Mouse (Mus musculus) liver, embryonic 15.5 days (tissue): ENCODE results near the gene H2bfm. TPM values are rescaled to one million over a fixed set of nuclear protein-coding genes. Genes with fewer than 3 reads are reported as not detected.
"Not testable (repeated sequence)": the region's sequence is repeated elsewhere in the genome, so short reads cannot be mapped to it uniquely, and the experiment has no call there.

ENCODE experiments used
- ATAC-seq: fragments of 200-750 bp; cut with Nextera tagmentation; 2 replicates; pipeline ENCODE4 v1.8.0; 2017; ENCODE audit warnings: moderate number of reproducible peaks, mild to moderate bottlenecking, moderate library complexity; ENCODE audit not compliant: insufficient read depth
- H3K27ac ChIP-seq: fragments of 300-500 bp; sonication (generic); replicated peaks from 2 replicates; pipeline ENCODE4 v1.5.1; 2015; ENCODE audit warnings: mild to moderate bottlenecking, inconsistent platforms
- H3K27me3 ChIP-seq: fragments of 300-500 bp; sonication (generic); 2 replicates; pipeline ENCODE4 v1.6.1; 2015; ENCODE audit warnings: mild to moderate bottlenecking, inconsistent platforms
- H3K36me3 ChIP-seq: fragments of 300-500 bp; sonication (generic); replicated peaks from 2 replicates; pipeline ENCODE4 v1.6.1; 2015; ENCODE audit warnings: moderate library complexity, mild to moderate bottlenecking, inconsistent platforms
- H3K4me1 ChIP-seq: fragments of 300-500 bp; sonication (generic); replicated peaks from 2 replicates; pipeline ENCODE4 v1.6.1; 2015; ENCODE audit warnings: inconsistent platforms
- H3K4me2 ChIP-seq: fragments of 300-500 bp; sonication (generic); 2 replicates; pipeline ENCODE4 v1.6.1; 2015; ENCODE audit warnings: moderate library complexity, mild to moderate bottlenecking, inconsistent platforms
- H3K4me3 ChIP-seq: fragments of 300-500 bp; sonication (generic); replicated peaks from 2 replicates; pipeline ENCODE4 v1.5.1; 2015; ENCODE audit warnings: mild to moderate bottlenecking, inconsistent platforms
- H3K9ac ChIP-seq: fragments of 300-500 bp; sonication (generic); 2 replicates; pipeline ENCODE4 v1.6.1; 2015; ENCODE audit warnings: moderate library complexity, mild to moderate bottlenecking, inconsistent platforms
- H3K9me3 ChIP-seq: fragments of 300-500 bp; sonication (generic); replicated peaks from 2 replicates; pipeline ENCODE4 v1.6.1; 2016; ENCODE audit warnings: inconsistent platforms
- WGBS: fragments of 180-500 bp; shearing (Covaris S2); methylation state at CpG from one replicate; pipeline ENCODE4 v1.1.7; 2015; ENCODE audit warnings: mixed read lengths; ENCODE audit not compliant: insufficient replicate concordance; 5-methylcytosine and 5-hydroxymethylcytosine counted together
- polyA plus RNA-seq: library from polyadenylated mRNA; unstranded; fragments of >200 nt; fragmentation: Nextera tagmentation; extraction: Ambion mirVana; gene quantifications from 2 replicates; pipeline ENCODE4 v1.2.1, GENCODE M21; 2015

Gene H2bfm
- not detected in 2 replicates for polyA plus RNA-seq

GRCm38 (mm10) chrX:136927031-136927430, at the start of gene H2bfm:
Gene H2bfm (plus strand): TSS chrX:136927325.
- no peaks in the 10 kb centered on the region for H3K36me3 ChIP-seq
- H3K9me3 ChIP-seq, result no peaks in the 10 kb centered on the region
- H3K27me3 ChIP-seq, result no peaks in the 10 kb centered on the region
- no peak for ATAC-seq
- H3K4me2 ChIP-seq, result no peak within 1 kb of the TSS
- H3K27ac ChIP-seq, result no peak within 1 kb of the TSS
- no peaks in the 10 kb centered on the region for H3K4me1 ChIP-seq
- WGBS, result 79% methylated on average over 14 of the region's 14 CpGs
- no peak within 1 kb of the TSS for H3K4me3 ChIP-seq
- no peak within 1 kb of the TSS for H3K9ac ChIP-seq

- no peak overlapping the region for H3K9ac ChIP-seq
- no peak for ATAC-seq
- no peaks in the 10 kb centered on the region for H3K36me3 ChIP-seq
- H3K27ac ChIP-seq, result no peak overlapping the region
- H3K27me3 ChIP-seq, result no peaks in the 10 kb centered on the region
- 45% methylated on average over 2 of the region's 2 CpGs for WGBS
- no peak overlapping the region for H3K4me2 ChIP-seq
- H3K4me1 ChIP-seq, result no peaks in the 10 kb centered on the region
- no peaks in the 10 kb centered on the region for H3K9me3 ChIP-seq
- H3K4me3 ChIP-seq, result no peak overlapping the region
Measured at GRCm38 (mm10) chrX:136895757-136896156, 31.4 kb upstream of the H2bfm start.

GRCm38 (mm10) chrX:136904369-136904768, 22.8 kb upstream of the H2bfm start:
- Histone ChIP-seq H3K4me3 (no peak overlapping the region), H3K27me3 (no peaks in the 10 kb centered on the region), H3K9me3 (no peaks in the 10 kb centered on the region), H3K4me1 (no peaks in the 10 kb centered on the region), H3K36me3 (no peaks in the 10 kb centered on the region), H3K4me2 (no peak overlapping the region), H3K27ac (no peak overlapping the region), H3K9ac (no peak overlapping the region)
- no peak for ATAC-seq
- 38% methylated on average over 4 of the region's 4 CpGs for WGBS

GRCm38 (mm10) chrX:136925863-136926262, 1.3 kb upstream of the H2bfm start:
- Histone ChIP-seq H3K4me3 (no peak overlapping the region), H3K9me3 (no peaks in the 10 kb centered on the region), H3K27ac (no peak overlapping the region), H3K36me3 (no peaks in the 10 kb centered on the region), H3K9ac (no peak overlapping the region), H3K4me2 (no peak overlapping the region), H3K27me3 (no peaks in the 10 kb centered on the region), H3K4me1 (no peaks in the 10 kb centered on the region)
- ATAC-seq, result no peak

- no peaks in the 10 kb centered on the region for H3K27me3 ChIP-seq
- H3K4me2 ChIP-seq, result no peak overlapping the region
- ATAC-seq, result no peak
- H3K9me3 ChIP-seq, result no peaks in the 10 kb centered on the region
- no peak overlapping the region for H3K9ac ChIP-seq
- H3K4me1 ChIP-seq, result no peaks in the 10 kb centered on the region
- H3K27ac ChIP-seq, result no peak overlapping the region
- 13% methylated on average over 3 of the region's 3 CpGs for WGBS
- no peak overlapping the region for H3K4me3 ChIP-seq
- no peaks in the 10 kb centered on the region for H3K36me3 ChIP-seq
Measured at GRCm38 (mm10) chrX:136937985-136938384, 10.9 kb downstream of the H2bfm start.

- H3K27me3 ChIP-seq, H3K4me1 ChIP-seq, H3K9me3 ChIP-seq, H3K36me3 ChIP-seq, H3K4me2 ChIP-seq, H3K27ac ChIP-seq, H3K9ac ChIP-seq, H3K4me3 ChIP-seq: not testable (repeated sequence)
- WGBS, result 21% methylated on average over 13 of the region's 13 CpGs
- ATAC-seq, result peak; percentile 58
Measured at GRCm38 (mm10) chrX:136957583-136958279, 30.6 kb downstream of the H2bfm start.

- not testable (repeated sequence) for H3K27me3 ChIP-seq, H3K36me3 ChIP-seq, H3K9me3 ChIP-seq, ATAC-seq, H3K4me3 ChIP-seq, H3K9ac ChIP-seq, H3K4me2 ChIP-seq, H3K4me1 ChIP-seq, H3K27ac ChIP-seq
- WGBS, result 52% methylated on average over 5 of the region's 5 CpGs
Measured at GRCm38 (mm10) chrX:136958300-136958699, 31.2 kb downstream of the H2bfm start.

- Histone ChIP-seq H3K9ac (no peak overlapping the region), H3K4me1 (no peaks in the 10 kb centered on the region), H3K27ac (no peak overlapping the region), H3K27me3 (no peaks in the 10 kb centered on the region), H3K9me3 (no peaks in the 10 kb centered on the region), H3K4me3 (no peak overlapping the region), H3K4me2 (no peak overlapping the region), H3K36me3 (no peaks in the 10 kb centered on the region)
- no peak for ATAC-seq
- WGBS, result 20% methylated on average over 2 of the region's 2 CpGs
Measured at GRCm38 (mm10) chrX:136959688-136960087, 32.6 kb downstream of the H2bfm start.

GRCm38 (mm10) chrX:136975397-136975796, 48.3 kb downstream of the H2bfm start, which contains the start of gene Tmsb15b2:
Gene Tmsb15b2 (minus strand): TSS chrX:136975497.
- H3K36me3 ChIP-seq, H3K9ac ChIP-seq, H3K4me3 ChIP-seq, H3K4me1 ChIP-seq, H3K27ac ChIP-seq, H3K9me3 ChIP-seq, ATAC-seq, H3K27me3 ChIP-seq: not testable (repeated sequence)
- 67% methylated on average over 6 of the region's 6 CpGs for WGBS
- H3K4me2 ChIP-seq, result peak within 1 kb of the TSS; percentile 47

GRCm38 (mm10) chrX:136976424-136977084, 49.4 kb downstream of the H2bfm start, which contains the start of the genes Tmsb15l and Tmsb15b1:
Gene Tmsb15l (minus strand): TSS chrX:136976869.
Gene Tmsb15b1 (minus strand): TSS chrX:136976874.
- H3K9ac ChIP-seq, result no peak within 1 kb of the TSS
- no peaks in the 10 kb centered on the region for H3K4me1 ChIP-seq
- H3K4me2 ChIP-seq, result peak within 1 kb of the TSS; percentile 47
- H3K4me3 ChIP-seq, result peak within 1 kb of the TSS; percentile 28; the same call in 1 of the 2 replicates
- no peaks in the 10 kb centered on the region for H3K27me3 ChIP-seq
- 21% methylated on average over 15 of the region's 15 CpGs for WGBS
- no peaks in the 10 kb centered on the region for H3K9me3 ChIP-seq
- peak; percentile 91 for ATAC-seq
- H3K27ac ChIP-seq, result no peak within 1 kb of the TSS
- no peaks in the 10 kb centered on the region for H3K36me3 ChIP-seq
